Mouse (Mus musculus) brain, embryonic 14.5 days (tissue): ENCODE data around the gene Fads3.

Experiments
- CTCF ChIP-seq: fragments of 200-500 bp; IDR thresholded peaks from 2 replicates; pipeline ENCODE4 v1.5.1; 2012; ENCODE audit warnings: inconsistent platforms, mild to moderate bottlenecking, moderate library complexity, borderline replicate concordance; ENCODE audit not compliant: insufficient read depth, insufficient read length; ENCODE audit errors: extremely low read depth
- POLR2A ChIP-seq: fragments of 200-500 bp; IDR thresholded peaks from 2 replicates; pipeline ENCODE4 v1.6.1; 2012; ENCODE audit warnings: mild to moderate bottlenecking, inconsistent platforms, borderline replicate concordance; ENCODE audit not compliant: poor library complexity, insufficient read depth, insufficient read length, severe bottlenecking; ENCODE audit errors: extremely low read depth

DNA sequence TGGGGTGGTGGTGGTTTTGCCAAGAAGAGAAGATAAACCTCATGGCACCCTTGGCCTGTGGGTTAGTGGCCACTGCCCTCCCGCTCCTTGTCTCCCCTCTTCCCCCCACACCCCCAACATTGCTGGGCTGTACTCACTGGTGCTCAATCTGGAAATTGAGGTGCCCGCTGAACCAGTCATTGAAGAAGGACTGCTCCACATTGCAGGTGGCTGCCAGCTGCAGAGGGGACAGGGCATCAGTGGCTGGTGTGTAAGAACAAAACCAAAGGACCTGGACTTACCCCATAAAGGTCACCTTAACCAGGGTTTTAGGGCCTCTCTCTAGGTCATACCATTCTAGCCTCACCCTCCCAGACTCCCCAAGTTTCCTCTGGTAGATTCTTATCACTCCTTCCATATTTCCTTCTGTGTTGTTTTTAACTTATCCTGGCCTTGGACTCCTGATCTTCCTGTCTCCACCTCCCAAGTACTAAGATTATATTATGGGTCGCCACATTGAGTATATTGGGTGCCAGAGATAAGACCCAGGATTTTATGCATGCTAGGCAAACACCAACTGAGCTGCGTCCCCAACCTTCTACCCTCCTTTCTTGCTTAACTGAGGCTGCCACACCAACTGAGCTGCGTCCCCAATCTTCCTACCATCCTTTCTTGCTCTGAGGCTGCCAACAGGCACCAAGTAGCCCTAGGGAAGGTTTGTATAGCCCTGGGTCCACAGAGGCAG lies 24.3 kb downstream of the Fads3 start:
- TF ChIP-seq CTCF (no peak), POLR2A (no peak)
